Mouse (Mus musculus) CH12.LX (cell line): ENCODE results near the gene Mrpl49. TPM values are rescaled to one million over a fixed set of nuclear protein-coding genes. Genes with fewer than 3 reads are reported as not detected.

Experiments
- DNase-seq: peaks from one replicate; pipeline ENCODE4 v3.0.0-alpha.2; 2013; ENCODE audit errors: extremely low read depth
- H3K27ac ChIP-seq: 2 replicates; pipeline ENCODE4 v1.5.1; 2012; ENCODE audit warnings: low read depth, mild to moderate bottlenecking, control low read depth, moderate library complexity; ENCODE audit not compliant: insufficient read depth
- H3K27me3 ChIP-seq: replicated peaks from 2 replicates; pipeline ENCODE3; 2012; ENCODE audit warnings: inconsistent platforms
- H3K36me3 ChIP-seq, 2 experiments: replicated peaks in 1 of 2; 2 replicates each; pipeline versions ENCODE3 to v1.6.1; 2012; ENCODE audit warnings: inconsistent platforms in 1 of 2, low read length in 1 of 2, mild to moderate bottlenecking in 1 of 2, mixed read lengths in 1 of 2, moderate library complexity in 1 of 2; ENCODE audit not compliant: control insufficient read depth in 1 of 2, insufficient read depth in 1 of 2
- H3K4me1 ChIP-seq, 2 experiments: 2 replicates each; pipeline ENCODE4 v1.6.1; 2012; ENCODE audit warnings: inconsistent platforms in 1 of 2, moderate library complexity in 1 of 2; ENCODE audit not compliant: insufficient read depth in 2 of 2, control insufficient read depth in 1 of 2
- H3K4me2 ChIP-seq: 2 replicates; pipeline ENCODE4 v1.6.1; 2012; ENCODE audit warnings: low read depth, mild to moderate bottlenecking, control low read depth; ENCODE audit not compliant: poor library complexity, insufficient read depth, severe bottlenecking
- H3K4me3 ChIP-seq, 3 experiments: fragments of 150-350 bp in 1 of 3; sonication (generic) in 1 of 3; replicated peaks in 1 of 3; 2 replicates each; pipeline versions ENCODE3 to v1.5.1; 2011 to 2012; ENCODE audit warnings: low read depth in 2 of 3, low read length in 2 of 3, mild to moderate bottlenecking in 2 of 3, moderate library complexity in 2 of 3, control low read depth in 1 of 3, improper control_type of control experiment in 1 of 3, inconsistent platforms in 1 of 3, mixed read lengths in 1 of 3; ENCODE audit not compliant: poor library complexity in 1 of 3
- H3K79me2 ChIP-seq: replicated peaks from 2 replicates; pipeline ENCODE4 v1.6.1; 2012; ENCODE audit warnings: mild to moderate bottlenecking, moderate library complexity; ENCODE audit not compliant: control insufficient read depth, poor library complexity, insufficient read depth, severe bottlenecking; ENCODE audit errors: extremely low read depth
- H3K9ac ChIP-seq: 2 replicates; pipeline ENCODE4 v1.6.1; 2012; ENCODE audit warnings: low read depth, mild to moderate bottlenecking, control low read depth, moderate library complexity; ENCODE audit not compliant: insufficient read depth
- H3K9me3 ChIP-seq: replicated peaks from 2 replicates; pipeline ENCODE3; 2012; ENCODE audit warnings: low read length, inconsistent platforms, mixed read lengths
- BHLHE40 ChIP-seq: IDR thresholded peaks from 2 replicates; pipeline ENCODE4 v1.6.1; 2011; ENCODE audit warnings: mild to moderate bottlenecking, low read depth, low read length, improper control_type of control experiment
- EP300 ChIP-seq: IDR thresholded peaks from 2 replicates; pipeline ENCODE4 v1.6.1; 2011; ENCODE audit warnings: low read length, improper control_type of control experiment
- JUND ChIP-seq: conservative IDR thresholded peaks from 2 replicates; pipeline ENCODE4 v1.6.1; 2011; ENCODE audit warnings: low read depth, low read length, improper control_type of control experiment
- KAT2A ChIP-seq: IDR thresholded peaks from 2 replicates; pipeline ENCODE4 v1.6.1; 2012; ENCODE audit warnings: low read length, improper control_type of control experiment, inconsistent platforms; ENCODE audit not compliant: insufficient replicate concordance
- PAX5 ChIP-seq: IDR thresholded peaks from 2 replicates; pipeline ENCODE4 v1.6.1; 2012; ENCODE audit warnings: low read length, inconsistent platforms, mixed read lengths
- SIN3A ChIP-seq: IDR thresholded peaks from 2 replicates; pipeline ENCODE4 v1.6.1; 2012; ENCODE audit warnings: low read length, improper control_type of control experiment, inconsistent platforms
- UBTF ChIP-seq: IDR thresholded peaks from 2 replicates; pipeline ENCODE4 v1.6.1; 2012; ENCODE audit warnings: low read depth, mild to moderate bottlenecking, inconsistent platforms, low read length, improper control_type of control experiment, moderate library complexity
- ZKSCAN1 ChIP-seq: IDR thresholded peaks from 2 replicates; pipeline ENCODE4 v1.6.1; 2012; ENCODE audit warnings: low read depth, inconsistent platforms, low read length, improper control_type of control experiment, borderline replicate concordance
- ZMIZ1 ChIP-seq: IDR thresholded peaks from 2 replicates; pipeline ENCODE4 v1.6.1; 2012; ENCODE audit warnings: low read depth, mild to moderate bottlenecking, inconsistent platforms, low read length, improper control_type of control experiment
- dilution Hi-C: fragments of 300-500 bp; cut with MboI; formaldehyde crosslinking; loops from 2 replicates; pipeline ENCODE4 v1.14.3; 2020; ENCODE audit warnings: low sequenced_read_pairs; ENCODE audit not compliant: extremely low pct_unique_long_range_greater_than_20kb, extremely low pct_ligation_motif_present
- in situ Hi-C: fragments of 300-500 bp; cut with MboI; formaldehyde crosslinking; loops from 3 replicates; pipeline ENCODE4 v1.14.3; 2019; ENCODE audit warnings: low sequenced_read_pairs, low pct_ligation_motif_present, low pct_unique_long_range_greater_than_20kb, mixed read lengths
- polyA plus RNA-seq: library from polyadenylated mRNA; unstranded; fragments of >175 nt; gene quantifications from 2 replicates; pipeline ENCODE4 v1.2.1, GENCODE M21; 2012; ENCODE audit warnings: low read depth; ENCODE audit not compliant: insufficient read length
- total RNA-seq, 2 experiments: library from RNA; depleted of rRNA; stranded (reverse); fragments of 300-350 nt in 1 of 2; fragments of >200 nt in 1 of 2; gene quantifications; 2 replicates each; pipeline ENCODE4 v1.2.3; 2012 to 2014

Gene Mrpl49
- total and polyA plus RNA-seq, 3 experiments = 37.4 to 66.6 (median 59.0) TPM

- Histone ChIP-seq H3K9ac (no peak overlapping the region), H3K27ac (no peak overlapping the region), H3K4me2 (no peak overlapping the region), H3K79me2 (no peaks in the 10 kb centered on the region), H3K36me3 (peaks cover 12 to 49% of the 10 kb centered on the region in 2 experiments), H3K27me3 (no peaks in the 10 kb centered on the region), H3K4me1 (peaks cover 0 to 7% of the 10 kb centered on the region in 2 experiments; a peak in 2 of 4 replicates), H3K4me3 (no peak overlapping the region), H3K9me3 (no peaks in the 10 kb centered on the region)
- TF ChIP-seq ZKSCAN1 (no peak), JUND (no peak), KAT2A (no peak), UBTF (no peak), SIN3A (no peak), PAX5 (no peak), BHLHE40 (no peak)
- dilution Hi-C loops (no loop called here), in situ Hi-C loops (no loop called here)
- no peak for DNase-seq
Measured at GRCm38 (mm10) chr19:6102169-6102853, 44.7 kb upstream of the Mrpl49 start.

- TF ChIP-seq ZMIZ1 (0 out of 2 replicates have a peak, but pooled peaks have one; percentile 20), EP300 (no peak)
- no peaks in the 10 kb centered on the region for H3K79me2 ChIP-seq
- H3K9ac ChIP-seq = no peak overlapping the region
- peaks cover 0 to 7% of the 10 kb centered on the region in 2 experiments; a peak in 2 of 4 replicates for H3K4me1 ChIP-seq
- in situ Hi-C loops = no loop called here
- H3K4me2 ChIP-seq = no peak overlapping the region
- DNase-seq = no peak
- peaks cover 12 to 50% of the 10 kb centered on the region in 2 experiments for H3K36me3 ChIP-seq
- H3K27me3 ChIP-seq = no peaks in the 10 kb centered on the region
- dilution Hi-C loops = no loop called here
- no peak overlapping the region for H3K27ac ChIP-seq
- no peaks in the 10 kb centered on the region for H3K9me3 ChIP-seq
- no peak overlapping the region for H3K4me3 ChIP-seq
Measured at GRCm38 (mm10) chr19:6101186-6101585, 43.6 kb upstream of the Mrpl49 start.

GRCm38 (mm10) chr19:6097847-6098246 lies 40.3 kb upstream of the Mrpl49 start:
- Histone ChIP-seq H3K4me1 (0 out of 4 replicates have a peak, but pooled peaks cover 0 to 2% of the 10 kb centered on the region in 2 experiments), H3K4me2 (no peak overlapping the region), H3K27me3 (no peaks in the 10 kb centered on the region), H3K36me3 (peaks cover 34 to 69% of the 10 kb centered on the region in 2 experiments), H3K79me2 (no peaks in the 10 kb centered on the region), H3K9ac (no peak overlapping the region), H3K4me3 (no peak overlapping the region), H3K27ac (no peak overlapping the region), H3K9me3 (no peaks in the 10 kb centered on the region)
- TF ChIP-seq KAT2A = no peak
- in situ Hi-C loops (no loop called here), dilution Hi-C loops (no loop called here)
- no peak for DNase-seq
